Mouse (Mus musculus): ENCODE data around the gene Myh13.

Myh13 gene

DNA sequence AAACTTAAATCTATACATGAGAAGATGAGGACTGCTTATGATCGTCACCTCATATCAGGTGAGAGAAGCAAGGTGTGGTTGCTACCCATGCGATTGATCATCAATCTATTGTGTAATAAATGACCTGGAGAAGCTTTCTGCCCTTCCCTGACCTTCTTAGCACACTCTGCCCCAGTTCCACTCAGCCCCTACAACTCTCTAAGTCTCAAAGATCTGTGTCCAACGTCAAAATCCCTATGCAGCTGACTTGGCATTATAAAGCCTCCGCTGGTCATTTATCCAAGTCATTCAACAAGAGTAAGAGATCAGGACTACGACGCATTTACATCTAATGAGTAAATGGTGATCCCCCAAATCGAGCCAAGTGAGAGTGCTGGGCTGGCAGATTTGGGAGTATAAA lies at the start of gene Myh13:
Gene Myh13, plus strand, starts transcription at position 301 of the 400 bp plus-strand sequence.
- no peak for DNase-seq (ENCODE audit: low spot score)

DNA sequence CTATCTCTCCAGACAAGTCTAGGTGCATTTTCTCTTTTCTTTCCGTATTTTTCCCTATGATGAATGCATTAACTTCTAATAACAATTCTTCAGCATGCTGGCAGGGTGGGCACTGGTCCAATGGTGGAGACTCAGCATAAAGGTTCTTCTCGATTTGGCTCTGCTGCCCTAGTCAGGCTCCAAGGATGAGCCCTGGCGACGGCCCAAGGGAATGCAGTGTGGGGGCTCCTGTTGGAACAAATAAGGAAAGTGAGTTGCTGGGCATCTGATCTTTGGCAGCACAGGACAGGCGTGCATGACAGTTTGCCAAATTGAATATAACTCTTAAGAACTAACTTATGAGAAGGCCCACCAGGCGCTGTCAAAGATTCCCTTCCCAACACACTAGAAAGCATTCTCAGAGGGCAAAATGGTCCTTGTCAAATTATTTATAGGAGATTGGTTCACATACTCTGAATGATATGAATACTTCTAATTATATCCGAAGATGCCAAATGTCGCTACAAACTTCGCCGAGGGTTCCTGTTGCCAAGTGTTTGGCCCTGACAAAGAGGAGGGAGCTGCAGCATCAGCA lies 44.8 kb upstream of the Myh13 start, which contains the start of gene Myh8:
Gene Myh8, plus strand, starts transcription at position 524 of the 574 bp plus-strand sequence.
- DNase-seq (ENCODE audit: low spot score) = no peak

DNA sequence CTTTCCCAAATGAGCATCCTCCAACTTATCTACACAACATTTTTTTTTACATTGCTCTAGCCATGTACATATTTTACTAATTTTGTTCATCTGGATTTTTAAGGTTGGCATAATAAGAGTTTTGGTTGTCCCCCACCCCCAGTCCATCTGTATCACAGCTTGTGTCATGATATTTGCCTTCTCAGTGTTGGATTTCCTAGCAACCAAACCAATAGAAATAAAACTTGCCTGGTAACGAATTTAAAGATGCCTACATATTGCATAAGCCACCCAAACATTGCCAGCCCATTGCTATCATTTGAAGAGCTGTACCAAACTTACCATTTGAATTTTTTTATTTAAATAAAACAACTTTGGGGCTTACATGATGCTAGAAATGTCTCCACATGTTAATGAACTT lies 28.0 kb upstream of the Myh13 start:
- no peak for DNase-seq (ENCODE audit: low spot score)

DNA sequence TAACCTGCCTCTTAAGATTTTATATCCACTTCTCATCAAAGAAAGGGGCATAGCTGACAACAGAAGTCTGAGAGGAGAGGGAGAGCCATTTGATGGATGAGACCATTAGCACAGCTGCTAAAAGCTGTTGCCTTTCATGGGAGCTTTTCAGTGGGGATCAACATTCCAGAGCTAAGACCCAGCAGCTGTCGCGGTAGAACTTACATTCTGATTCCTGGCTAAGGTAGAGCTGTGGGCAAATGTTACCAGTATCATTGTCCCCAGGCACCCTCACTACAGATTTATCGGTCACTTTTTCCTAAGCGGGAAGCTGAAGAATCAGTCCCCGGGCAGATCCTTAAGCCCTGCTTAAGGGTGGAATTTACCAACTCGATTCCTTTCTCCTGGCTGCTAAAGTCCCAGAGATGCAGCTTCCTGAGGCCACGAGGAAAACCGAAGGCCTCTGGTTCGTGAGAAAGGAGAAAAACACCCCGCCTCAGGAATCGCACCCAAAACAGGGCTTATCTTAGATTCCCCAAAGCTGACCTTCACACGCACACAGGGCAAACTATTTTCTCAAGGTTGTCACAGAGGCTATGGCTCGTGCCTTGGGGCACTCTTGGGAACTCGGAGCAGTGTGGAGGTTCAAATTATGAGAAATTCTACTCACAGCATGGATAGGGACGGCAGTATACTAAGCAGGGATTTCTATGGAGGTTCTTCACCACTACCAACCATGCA lies 7.6 kb upstream of the Myh13 start:
- peak; percentile 2 for DNase-seq (ENCODE audit: low spot score)

DNA sequence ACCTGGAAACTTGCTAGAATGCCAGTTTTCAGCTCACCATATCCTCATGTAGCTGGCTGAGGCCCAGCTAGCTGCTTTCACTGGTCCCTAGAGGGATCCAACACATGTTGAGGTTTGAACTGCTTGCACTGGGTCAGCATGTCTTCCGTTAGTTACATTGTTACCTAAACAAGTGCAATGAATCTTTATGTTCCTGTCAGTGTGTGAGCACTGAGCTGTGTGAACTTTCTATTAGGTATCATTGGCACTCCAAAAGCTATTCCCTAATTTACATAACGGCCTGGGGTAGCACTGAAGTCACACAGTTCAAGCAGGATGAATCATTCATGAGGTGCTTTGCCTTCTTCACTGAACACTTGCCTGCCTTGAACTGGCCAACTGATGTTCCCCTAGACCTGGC lies 5.1 kb downstream of the Myh13 start:
- no peak for DNase-seq (ENCODE audit: low spot score)

DNA sequence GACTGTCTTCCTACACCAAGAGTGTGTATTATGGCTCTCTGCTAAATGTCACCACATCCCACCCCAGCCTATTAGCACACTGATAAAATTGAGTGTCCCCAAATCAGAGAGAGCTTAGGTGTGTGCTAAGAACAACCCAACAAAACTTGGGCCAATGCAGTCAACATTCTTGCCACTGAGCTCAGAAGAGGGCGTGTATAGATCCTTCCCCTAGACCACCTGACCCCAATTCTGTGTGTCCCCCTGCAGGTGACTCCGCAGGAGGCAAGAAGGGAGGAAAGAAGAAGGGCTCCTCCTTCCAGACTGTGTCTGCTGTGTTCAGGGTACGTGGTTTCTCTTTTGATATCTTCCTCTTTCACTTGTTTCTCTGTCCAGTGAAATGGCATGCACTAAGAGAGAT lies 23.1 kb downstream of the Myh13 start:
- no peak for DNase-seq (ENCODE audit: low spot score)

DNA sequence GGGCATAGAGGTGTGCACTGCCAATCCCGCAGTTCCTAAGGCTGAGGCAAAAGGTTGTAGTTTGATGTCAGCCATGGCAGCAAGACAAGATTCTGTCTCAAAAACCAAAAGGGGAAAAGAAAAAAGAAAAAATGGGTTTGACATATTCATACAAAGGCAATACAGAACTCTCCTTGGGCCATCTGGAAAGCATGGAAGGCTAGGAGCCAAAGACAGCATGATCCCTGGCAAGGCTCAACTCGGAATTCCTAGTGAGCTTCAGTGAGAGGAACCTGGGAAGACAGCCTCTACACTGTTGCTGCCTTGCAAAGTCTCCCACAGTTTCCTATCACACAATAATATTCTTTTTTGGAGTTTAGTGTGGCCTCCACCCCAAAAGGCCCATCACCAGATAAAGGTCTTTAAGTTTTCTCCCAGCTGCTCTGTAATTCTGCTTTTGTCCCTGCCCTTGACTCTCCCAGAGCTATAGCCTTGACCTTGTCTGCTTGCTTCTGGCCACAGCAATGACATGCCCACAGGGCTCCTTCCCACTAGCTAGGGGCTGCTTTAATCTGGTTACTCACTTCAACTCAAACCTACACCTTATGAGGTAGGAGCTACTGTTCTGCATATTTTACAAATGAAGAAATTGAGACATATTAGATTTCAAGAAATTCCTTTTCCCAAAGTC lies 23.9 kb downstream of the Myh13 start:
- no peak for DNase-seq (ENCODE audit: low spot score)

DNA sequence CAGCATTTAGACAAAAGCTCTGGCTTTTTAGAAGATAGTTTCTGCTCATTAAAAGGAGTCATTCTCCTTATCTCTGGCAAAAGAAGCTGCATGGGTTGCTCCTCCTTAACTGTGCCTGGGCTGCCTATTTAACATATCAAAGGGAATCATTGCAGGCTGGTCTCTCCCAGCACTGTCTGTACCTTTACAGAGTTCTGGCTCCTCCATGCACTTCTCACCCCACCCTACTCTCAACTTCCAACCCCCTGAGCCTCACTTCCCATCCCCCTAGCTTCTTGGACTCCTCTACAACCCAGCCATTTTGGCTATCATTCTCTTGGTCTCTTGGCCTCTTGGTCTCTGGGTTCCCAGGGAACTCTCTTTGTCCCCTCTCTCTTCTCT lies 24.4 kb downstream of the Myh13 start:
- no peak for DNase-seq (ENCODE audit: low spot score)

DNA sequence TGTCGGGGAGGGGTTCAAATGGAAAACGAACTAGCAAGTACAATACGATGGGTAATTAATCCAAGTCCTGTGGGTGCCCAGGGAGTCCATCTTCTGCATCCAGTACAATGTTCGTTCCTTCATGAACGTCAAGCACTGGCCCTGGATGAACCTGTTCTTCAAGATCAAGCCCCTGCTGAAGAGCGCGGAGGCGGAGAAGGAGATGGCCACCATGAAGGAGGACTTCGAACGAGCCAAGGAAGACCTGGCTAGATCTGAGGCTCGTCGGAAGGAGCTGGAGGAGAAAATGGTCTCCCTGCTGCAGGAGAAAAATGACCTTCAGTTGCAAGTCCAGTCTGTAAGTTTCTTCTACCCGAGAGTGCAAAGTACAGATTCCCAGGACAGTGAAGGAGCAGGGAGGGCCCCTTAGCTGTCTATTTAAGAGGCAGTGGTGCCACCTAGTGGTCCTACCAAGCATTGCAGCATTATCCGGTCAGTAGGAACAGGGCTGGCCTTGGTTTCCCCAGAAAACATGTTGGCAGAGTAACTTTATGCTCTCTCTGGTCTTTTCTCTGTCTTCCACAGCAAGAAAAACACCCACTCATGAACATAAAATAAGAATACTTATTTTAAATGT lies 28.8 kb downstream of the Myh13 start:
- DNase-seq (ENCODE audit: low spot score) = peak; percentile 93

DNA sequence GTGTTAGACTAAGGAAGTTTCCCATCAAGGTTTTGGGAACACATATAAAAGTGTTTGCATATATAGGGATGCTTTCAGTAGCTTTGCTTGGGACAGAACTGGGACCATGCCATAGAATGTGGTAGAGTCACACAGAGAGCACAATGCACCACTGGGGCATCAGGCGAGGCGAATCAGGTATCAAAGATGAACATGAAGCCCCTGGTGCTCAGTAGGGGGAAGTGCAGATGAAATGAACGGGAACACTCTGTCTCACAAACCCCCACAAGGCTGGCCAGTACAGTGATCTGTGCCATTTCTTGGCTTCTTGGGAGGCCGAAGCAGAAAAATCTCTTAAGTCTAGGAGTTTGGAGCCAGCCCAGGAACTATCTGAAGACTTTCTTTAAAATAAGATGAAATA lies 31.6 kb downstream of the Myh13 start:
- DNase-seq (ENCODE audit: low spot score) = peak; percentile 32

DNA sequence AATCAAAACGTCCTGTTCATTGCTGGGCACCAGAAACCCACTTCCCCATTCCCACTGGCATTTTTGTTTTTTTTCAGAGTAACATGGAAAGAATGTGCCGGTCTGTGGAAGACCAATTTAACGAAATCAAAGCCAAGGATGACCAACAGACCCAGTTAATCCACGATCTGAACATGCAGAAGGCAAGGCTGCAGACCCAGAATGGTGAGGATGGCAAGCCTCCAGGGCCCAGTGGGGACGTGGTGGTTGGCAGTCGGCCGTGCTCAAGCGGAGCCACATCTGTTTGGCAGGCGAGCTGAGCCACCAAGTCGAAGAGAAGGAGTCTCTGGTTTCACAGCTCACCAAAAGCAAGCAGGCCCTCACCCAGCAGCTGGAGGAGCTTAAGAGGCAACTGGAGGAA lies 36.6 kb downstream of the Myh13 start:
- no peak for DNase-seq (ENCODE audit: low spot score)

DNA sequence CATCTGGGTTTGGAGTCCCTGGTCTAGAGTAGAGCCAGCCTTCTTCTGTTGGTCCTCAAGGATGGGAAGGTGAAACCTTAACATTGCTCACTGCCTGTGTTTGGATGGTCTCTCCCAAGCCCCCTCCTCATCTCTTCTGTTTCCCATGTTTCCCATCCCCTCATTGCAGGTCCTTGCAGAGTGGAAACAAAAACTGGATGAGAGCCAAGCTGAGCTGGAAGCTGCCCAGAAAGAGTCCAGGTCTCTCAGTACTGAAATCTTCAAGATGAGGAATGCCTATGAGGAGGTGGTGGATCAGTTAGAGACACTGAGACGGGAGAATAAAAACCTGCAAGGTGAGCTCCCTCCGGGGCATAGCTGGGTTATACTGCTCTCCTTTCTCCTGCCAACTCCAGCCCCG lies 40.8 kb downstream of the Myh13 start:
- no peak for DNase-seq (ENCODE audit: low spot score)

DNA sequence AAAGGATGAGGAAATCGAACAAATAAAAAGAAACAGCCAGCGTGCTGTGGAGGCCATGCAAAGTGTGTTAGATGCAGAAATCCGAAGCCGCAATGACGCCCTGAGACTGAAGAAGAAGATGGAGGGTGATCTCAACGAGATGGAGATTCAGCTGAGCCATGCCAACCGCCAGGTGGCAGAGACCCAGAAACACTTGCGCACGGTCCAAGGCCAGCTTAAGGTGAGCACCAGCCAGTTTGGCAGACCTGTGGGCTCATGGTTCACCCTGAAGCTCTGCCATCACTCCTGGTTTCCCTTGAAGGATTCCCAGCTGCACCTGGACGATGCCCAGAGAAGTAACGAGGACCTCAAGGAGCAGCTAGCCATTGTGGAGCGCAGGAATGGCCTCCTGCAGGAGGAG lies 43.1 kb downstream of the Myh13 start:
- DNase-seq (ENCODE audit: low spot score) = no peak

DNA sequence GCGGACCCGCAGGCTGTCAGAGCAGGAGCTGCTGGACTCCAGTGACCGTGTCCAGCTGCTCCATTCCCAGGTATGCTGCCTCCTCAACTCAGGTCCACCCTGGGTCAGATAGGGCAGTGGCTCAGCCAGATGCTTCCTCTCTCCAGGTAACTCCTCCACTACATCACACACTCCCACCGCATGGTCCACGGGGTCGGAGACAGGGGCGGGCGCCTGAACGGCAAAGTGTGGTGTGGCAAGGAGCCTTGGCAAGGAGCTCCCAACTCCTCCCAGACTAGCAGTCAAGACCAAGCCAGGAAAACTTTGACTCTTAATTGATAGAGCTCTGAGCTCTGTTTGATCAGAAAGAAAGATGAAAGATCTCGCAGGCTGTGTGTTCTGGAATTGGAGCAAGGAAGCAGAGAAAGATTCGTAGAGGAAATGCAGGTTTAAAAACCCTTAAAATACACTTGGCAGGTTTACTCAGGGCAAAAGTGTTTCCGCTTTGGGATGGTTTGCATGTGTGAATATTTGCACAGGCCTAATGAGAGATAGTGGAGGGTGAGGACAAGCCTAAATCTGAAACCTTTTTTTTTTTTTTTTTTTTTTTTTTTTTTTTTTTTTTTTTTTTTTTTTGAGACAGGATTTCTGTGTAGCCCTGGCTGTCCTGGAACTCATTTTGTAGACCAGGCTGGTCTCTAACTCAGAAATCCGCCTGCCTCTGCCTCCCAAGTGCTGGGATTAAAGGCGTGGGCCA lies 43.7 kb downstream of the Myh13 start:
- DNase-seq (ENCODE audit: low spot score) = no peak

DNA sequence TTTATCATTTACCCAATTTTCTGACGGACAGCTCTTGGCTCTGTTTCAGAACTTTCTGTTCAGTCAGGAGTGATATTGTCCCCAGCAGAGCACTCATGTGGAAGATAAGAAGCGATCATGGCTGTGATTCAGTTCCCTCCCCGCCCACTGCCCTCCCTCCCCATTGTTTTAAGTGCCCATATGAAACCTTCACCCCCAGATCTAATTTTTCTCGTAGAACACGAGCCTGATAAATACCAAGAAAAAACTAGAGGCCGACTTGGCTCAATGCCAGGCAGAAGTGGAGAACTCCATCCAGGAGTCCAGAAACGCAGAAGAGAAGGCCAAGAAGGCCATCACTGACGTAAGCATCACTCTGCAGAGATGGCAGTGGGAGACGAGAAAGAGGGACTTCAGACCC lies 45.5 kb downstream of the Myh13 start:
- peak; percentile 16 for DNase-seq (ENCODE audit: low spot score)

DNA sequence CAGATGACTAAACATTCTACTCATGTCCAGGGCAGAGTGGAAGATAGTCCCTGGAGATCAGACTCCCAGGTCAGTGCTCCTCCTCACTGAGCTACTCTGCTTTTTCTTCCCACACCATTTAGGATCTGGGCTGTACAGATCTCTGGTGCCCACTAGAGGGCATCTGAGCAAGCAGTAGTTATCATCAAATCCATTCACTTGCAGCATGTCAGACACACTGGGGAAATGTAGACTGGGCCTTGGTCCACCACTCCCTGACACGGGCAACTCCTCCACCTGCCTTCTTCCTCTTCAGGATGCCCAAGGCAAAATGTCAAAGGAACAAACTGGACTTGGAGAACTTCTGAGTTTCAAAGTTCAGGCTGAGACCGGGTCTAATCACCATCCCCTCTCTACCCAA lies 51.9 kb downstream of the Myh13 start:
- peak; percentile 73 for DNase-seq (ENCODE audit: low spot score)

DNA sequence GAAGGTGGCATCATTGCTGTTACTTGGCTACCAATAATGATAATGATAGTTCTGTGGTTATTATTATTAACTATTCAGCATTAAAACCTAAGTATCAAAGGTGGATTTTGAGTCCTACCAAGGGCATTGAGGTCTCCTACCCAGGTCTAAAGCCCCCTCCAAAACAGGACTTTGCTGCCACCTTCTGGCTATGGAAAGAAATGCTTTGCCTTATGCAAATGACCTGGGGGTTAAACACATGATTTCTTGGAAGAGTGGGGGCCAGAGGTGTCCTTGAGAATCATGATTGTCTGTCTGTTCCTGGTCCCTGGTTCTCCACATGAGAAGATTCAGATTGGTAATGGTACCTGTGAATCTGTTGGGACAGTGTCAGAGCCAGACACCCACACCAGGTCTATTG lies 54.9 kb downstream of the Myh13 start:
- peak; percentile 66 for DNase-seq (ENCODE audit: low spot score)

DNA sequence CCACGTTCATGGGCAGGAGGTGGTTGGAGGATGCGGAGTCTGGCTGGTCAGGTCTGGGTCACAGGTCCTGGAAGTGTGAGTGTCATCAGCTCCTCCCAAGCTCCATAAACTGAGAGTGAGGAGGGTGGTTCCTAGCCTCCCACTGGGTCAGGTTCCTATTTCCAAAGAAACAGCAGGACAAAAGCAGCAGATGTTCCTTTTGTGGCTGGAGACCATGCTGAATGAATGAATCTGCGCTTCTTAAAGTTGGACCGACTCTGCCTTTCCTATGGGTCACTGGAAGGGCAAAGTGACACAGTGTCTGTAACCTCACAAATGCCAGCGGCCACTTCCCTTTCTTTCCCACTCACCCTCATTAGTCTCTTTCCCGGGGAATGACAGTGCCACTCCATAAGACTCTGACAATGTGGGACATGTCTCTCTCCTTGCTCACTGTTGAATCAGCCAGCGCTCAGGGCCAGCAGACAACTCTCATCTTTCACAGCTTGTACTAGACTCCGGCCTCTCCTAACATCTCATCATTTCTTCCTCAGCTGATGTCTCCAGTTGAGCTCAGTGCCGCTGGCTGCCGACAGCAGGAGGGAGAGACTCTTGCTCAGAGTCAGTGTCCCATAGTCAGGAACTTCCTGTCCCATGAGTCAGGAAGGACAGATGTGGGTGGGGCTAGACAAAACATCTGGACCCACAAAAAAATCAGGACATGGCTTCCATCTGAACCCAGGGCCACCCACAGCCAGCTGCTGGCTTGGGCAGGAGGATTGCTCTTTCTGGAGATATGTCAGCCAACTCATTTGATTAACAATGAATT lies 58.4 kb downstream of the Myh13 start:
- peak; percentile 59 for DNase-seq (ENCODE audit: low spot score)

DNA sequence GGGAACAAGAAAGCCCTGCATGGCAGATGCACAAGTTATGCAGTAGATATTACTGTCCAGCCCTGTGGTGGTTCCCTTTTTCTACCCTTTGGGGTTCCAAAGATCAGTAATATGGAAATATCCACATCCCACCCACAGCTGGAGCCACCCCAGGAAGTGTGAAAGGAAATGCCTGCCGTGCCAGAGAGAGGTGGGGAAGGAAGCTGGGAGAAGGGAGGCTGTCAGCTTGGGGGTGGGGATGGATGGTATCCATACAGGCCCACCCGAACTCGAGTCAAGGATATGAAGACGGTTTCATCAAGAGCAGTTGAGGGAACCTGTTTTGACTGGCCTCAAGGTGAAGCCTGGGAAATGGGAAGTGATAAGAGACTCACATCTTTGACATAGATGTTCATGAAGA lies 60.4 kb downstream of the Myh13 start:
- no peak for DNase-seq (ENCODE audit: low spot score)

DNA sequence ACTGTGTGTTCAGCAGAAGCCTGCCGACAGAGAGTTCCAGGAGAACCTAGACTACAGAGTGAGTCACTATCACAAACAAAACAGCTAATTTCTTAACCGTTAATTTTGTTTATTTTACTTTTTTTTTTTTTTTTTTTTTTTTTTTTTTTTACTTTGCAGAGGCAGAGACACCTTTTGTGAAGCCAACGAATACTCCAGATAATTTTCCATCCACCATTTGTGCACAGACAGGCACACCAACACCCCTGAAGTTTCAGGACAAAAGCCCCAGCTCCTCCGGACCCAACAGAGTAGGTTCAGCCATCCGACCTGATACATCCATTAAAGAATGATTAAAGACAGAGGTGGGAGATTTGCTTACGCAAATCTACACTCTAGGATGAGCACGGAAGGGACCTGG lies 63.2 kb downstream of the Myh13 start:
- no peak for DNase-seq (ENCODE audit: low spot score)

DNA sequence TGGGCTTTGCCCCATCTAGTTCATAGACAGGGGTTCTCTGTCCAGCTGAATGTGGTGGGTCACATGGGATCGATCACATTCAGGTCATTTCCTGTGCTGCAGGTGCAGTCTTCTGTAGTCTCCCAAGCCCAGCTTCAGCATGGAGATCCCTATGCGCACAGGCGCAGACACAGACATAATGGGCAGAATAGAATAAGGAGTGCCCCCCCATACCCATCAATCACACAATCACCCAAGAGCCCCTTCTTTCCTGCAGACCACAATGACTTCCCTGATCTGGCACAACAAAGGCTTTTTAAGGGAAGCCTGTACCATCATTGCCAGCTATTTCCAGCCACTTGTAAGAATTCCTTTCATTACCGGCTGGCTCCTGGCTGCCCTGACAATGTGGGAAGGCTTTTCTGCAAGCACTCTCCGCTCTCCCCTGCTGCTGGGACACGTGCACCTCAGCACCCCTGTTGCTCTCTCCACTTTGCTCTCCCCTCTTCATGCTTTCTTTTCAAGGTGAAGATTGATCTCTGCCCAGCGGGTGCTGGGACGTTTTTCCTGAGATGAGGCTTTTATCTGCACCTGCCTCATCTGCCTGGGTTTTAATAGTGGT lies 65.5 kb downstream of the Myh13 start:
- DNase-seq (ENCODE audit: low spot score) = no peak

Measured in retina, embryonic 14.5 days (tissue).